Mouse (Mus musculus) heart, postnatal 36 days (tissue): ENCODE results near the gene Lime1. TPM values are rescaled to one million over a fixed set of nuclear protein-coding genes. Genes with fewer than 3 reads are reported as not detected.

Experiments
- total RNA-seq, 2 experiments: library from RNA; stranded (reverse); gene quantifications; 2 replicates each; pipeline ENCODE4 v1.2.3; 2021

Lime1 gene
- total RNA-seq, 2 experiments from 2014 or later = 5.1 to 6.7 TPM

Other genes starting within 250 kb of the Lime1 start
- not detected for gene Kcnq2, start 244.8 kb upstream of the Lime1 start, total RNA-seq
- gene Eef1a2, start 223.1 kb upstream of the Lime1 start, total RNA-seq = 1,000 to 10,000 TPM; 1,480 to 1,577 TPM
- gene Ppdpf, start 192.8 kb upstream of the Lime1 start, total RNA-seq = 10 to 100 TPM; 49.4 to 52.6 TPM
- gene Ptk6, start 177.3 kb upstream of the Lime1 start, total RNA-seq = under 1 TPM in 1 of 2 experiments, not detected in 1; 0.05 TPM
- gene Srms, start 166.9 kb upstream of the Lime1 start, total RNA-seq = under 1 TPM; 0.14 to 0.49 TPM
- gene Fndc11, start 160.1 kb upstream of the Lime1 start, total RNA-seq = under 1 TPM in 1 of 2 experiments, not detected in 1; 0.22 TPM
- gene Helz2, start 138.1 kb upstream of the Lime1 start, total RNA-seq = 10 to 100 TPM in 1 of 2 experiments, 1 to 10 TPM in 1; 9.9 to 11.5 TPM
- 1 to 10 TPM; 9.0 to 9.6 TPM for gene Gmeb2, start 92.0 kb upstream of the Lime1 start, total RNA-seq
- gene Stmn3, start 65.6 kb upstream of the Lime1 start, total RNA-seq = under 1 TPM; 0.38 to 0.53 TPM
- gene Rtel1, start 60.3 kb upstream of the Lime1 start, total RNA-seq = 10 to 100 TPM in 1 of 2 experiments, 1 to 10 TPM in 1; 9.3 to 10.1 TPM
- 10 to 100 TPM; 17.6 to 22.3 TPM for gene Zgpat, start 15.2 kb upstream of the Lime1 start, total RNA-seq
- 10 to 100 TPM; 52.2 to 55.4 TPM for gene Arfrp1, start 14.7 kb upstream of the Lime1 start, total RNA-seq
- gene Zbtb46, start 79.3 kb downstream of the Lime1 start, total RNA-seq = 10 to 100 TPM; 12.4 to 12.9 TPM
- not detected for gene Abhd16b, start 113.1 kb downstream of the Lime1 start, total RNA-seq
- gene Tpd52l2, start 117.1 kb downstream of the Lime1 start, total RNA-seq = 10 to 100 TPM; 62.9 to 67.7 TPM
- 10 to 100 TPM; 58.4 to 68.6 TPM for gene Dnajc5, start 140.4 kb downstream of the Lime1 start, total RNA-seq
- 10 to 100 TPM; 36.6 to 47.4 TPM for gene Uckl1, start 204.8 kb downstream of the Lime1 start, total RNA-seq
- 10 to 100 TPM; 36.0 to 38.3 TPM for gene Prpf6, start 211.8 kb downstream of the Lime1 start, total RNA-seq
- gene Zfp512b, start 212.7 kb downstream of the Lime1 start, total RNA-seq = 10 to 100 TPM; 16.6 to 18.0 TPM
- gene Samd10, start 219.1 kb downstream of the Lime1 start, total RNA-seq = 1 to 10 TPM; 2.3 to 2.4 TPM